Mouse (Mus musculus) embryonic fibroblast, embryonic 13.5 days (primary cell): ENCODE measurements at regions not wholly inside any gene's neighbourhood (a gene's known extent, or its start where the extent isn't known, plus 50 kb on each side); places are given as distances from the start of the nearest gene placed in this dataset.

ENCODE experiments used
- CTCF ChIP-seq: IDR thresholded peaks from 2 replicates; pipeline ENCODE4 v1.5.1; 2011; ENCODE audit warnings: mild to moderate bottlenecking, control low read depth, low read length, moderate library complexity, borderline replicate concordance; ENCODE audit not compliant: insufficient read depth
- POLR2A ChIP-seq: IDR thresholded peaks from 2 replicates; pipeline ENCODE4 v1.6.1; 2011; ENCODE audit warnings: low read depth, mild to moderate bottlenecking, control low read depth, low read length, moderate library complexity

DNA sequence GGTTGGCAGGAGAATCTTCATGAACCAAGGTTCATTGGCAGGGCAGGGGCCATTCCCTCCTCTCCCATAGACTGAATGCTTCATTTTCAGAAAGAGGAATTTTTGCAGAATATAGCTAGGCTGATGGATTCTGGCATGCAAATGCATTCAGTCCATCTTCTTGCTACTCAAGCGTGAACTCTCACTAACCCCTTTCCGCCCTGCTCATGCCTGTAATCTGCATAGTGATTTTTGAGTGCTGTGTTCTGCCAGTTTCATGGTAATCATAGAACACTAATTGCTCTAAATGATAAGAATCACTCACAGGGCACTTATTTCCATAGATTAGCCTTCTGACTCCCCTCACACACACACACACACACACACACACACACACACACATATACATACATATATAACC, 119.8 kb upstream of the Onecut1 start:
- no peak for TF ChIP-seq CTCF
- TF ChIP-seq POLR2A: no peak
